Mouse (Mus musculus) common myeloid progenitor, adult 5-6 weeks (primary cell): ENCODE measurements around the gene Fam72a. TPM values are rescaled to one million over a fixed set of nuclear protein-coding genes. Genes with fewer than 3 reads are reported as not detected.
A peak's percentile ranks its signal among the peaks of the same experiment; 100 is the strongest.

Experiments
- ATAC-seq: replicated peaks from 2 replicates; pipeline ENCODE4 v1.8.0; 2016; ENCODE audit warnings: low read depth, mild to moderate bottlenecking, moderate TSS enrichment, inconsistent platforms; ENCODE audit not compliant: poor library complexity, severe bottlenecking
- total RNA-seq: library from RNA; stranded (forward); fragments of 200-1000, 187-1606 nt; gene quantifications from 2 replicates; pipeline ENCODE4 v1.2.3, GENCODE M21; 2017

The Fam72a gene
- total RNA-seq, 1 experiment from 2014 or later, result 5.8 TPM

DNA sequence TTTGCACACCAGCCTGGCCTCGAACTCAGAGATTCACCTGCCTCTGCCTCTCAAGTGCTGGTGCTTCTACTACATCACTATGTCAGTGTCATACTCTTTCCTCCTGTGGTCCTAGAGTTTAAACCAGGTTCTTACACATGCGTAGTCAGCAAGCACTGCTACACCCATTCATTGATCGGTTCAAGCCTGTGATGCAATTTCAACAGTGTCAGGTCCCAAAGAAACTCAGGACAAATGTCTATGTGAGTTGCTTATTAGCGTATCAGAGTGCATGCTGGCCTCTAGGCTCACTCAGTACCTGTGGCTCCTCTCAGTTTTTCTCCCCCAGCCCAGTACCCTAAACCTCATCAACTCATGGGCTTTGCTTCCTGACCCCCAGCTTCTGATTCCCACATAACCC lies 42.7 kb downstream of the Fam72a start:
- no peak for ATAC-seq

GRCm38 (mm10) chr1:131573721-131574120 lies 46.0 kb downstream of the Fam72a start:
- ATAC-seq, result peak; percentile 72; the same call in 1 of the 2 replicates

DNA sequence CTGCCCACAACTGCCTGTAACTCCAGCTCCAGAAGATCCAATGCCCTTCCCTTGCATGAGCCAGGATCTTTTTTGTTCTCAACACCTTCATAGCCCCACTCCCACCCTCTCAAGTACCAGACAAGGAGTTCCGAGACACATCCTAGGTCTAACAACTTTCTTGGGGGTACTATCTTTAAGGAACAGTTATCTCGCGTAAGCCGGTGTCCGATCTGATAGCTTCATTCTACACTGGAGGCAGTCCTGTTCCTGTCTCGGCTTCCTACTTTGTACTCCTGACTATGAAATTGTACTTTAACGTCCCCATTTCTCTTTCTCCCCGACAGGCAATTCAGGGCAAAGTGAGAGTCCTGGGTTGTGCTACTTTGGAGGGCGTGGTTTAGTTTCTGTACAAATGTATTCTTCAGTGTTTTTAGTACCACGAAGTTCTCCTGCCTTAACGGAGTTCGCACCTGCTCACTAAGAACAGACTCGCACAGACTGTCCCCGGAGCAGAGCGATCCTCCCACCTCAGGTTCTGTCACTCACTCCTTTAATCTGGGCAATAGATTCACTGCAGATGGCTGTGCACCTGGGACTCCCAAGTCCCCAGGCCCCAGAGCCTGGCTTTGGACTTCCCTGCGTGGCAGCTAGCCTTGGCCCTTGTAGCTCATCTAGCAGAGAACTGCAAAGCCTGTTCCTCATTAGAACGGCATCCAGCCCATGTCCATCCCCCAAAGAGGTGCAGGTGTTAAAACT lies 51.4 kb downstream of the Fam72a start:
- no peak for ATAC-seq

DNA sequence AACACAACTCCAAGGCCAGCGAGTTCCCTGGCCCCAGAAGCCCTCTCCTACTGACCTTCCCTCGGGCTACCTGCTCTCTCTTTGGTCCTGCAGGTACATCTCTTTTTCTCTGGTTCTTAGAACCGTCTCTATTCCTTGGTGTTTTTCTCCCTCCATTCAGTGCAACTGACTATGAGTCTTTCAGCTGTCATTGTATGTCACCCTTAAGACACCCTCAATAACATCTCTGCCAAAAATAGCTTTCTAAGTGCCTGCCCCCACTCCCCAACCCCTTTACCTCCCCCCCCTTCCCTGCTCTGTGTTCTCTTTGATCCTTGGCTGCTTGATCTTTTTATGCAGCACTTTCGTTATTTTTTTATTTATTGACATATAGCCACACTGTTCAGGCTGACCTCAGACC lies 52.7 kb downstream of the Fam72a start:
- ATAC-seq, result no peak

DNA sequence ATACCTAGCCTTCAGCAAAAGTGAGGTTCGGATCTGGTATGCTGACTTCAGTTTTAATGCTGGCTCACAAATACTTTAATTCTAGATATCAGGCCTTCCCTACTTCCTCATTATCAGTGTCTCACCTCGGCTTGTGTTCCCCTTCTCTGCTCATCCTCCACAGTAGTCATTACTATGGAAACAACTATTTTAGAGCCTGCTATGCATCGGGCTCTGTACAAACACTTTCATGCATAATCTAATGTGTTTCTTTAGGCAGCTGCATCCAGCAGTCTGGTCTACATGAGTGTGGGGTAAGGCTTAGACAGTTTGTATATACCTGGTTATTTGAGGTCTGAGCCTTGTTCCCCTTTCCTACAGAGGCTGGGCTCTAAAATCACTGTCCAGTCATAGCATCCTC lies 55.9 kb downstream of the Fam72a start:
- ATAC-seq, result no peak

- no peak for ATAC-seq
Observed at GRCm38 (mm10) chr1:131586836-131587235, 59.1 kb downstream of the Fam72a start.

Other genes with a start within 250 kb of the Fam72a start
- 7.2 and 7.3 TPM in 2 replicates for gene Ikbke, start 248.3 kb upstream of the Fam72a start, total RNA-seq
- gene Srgap2, start 551 bp upstream of the Fam72a start, total RNA-seq, result 11.4 and 14.6 TPM in 2 replicates
- not detected in 2 replicates for gene Avpr1b, start 71.3 kb downstream of the Fam72a start, total RNA-seq
- gene Ctse, start 110.4 kb downstream of the Fam72a start, total RNA-seq, result 56.9 and 66.7 TPM in 2 replicates
- 10.5 and 11.4 TPM in 2 replicates for gene Rab7b, start 160.8 kb downstream of the Fam72a start, total RNA-seq
- gene Slc26a9, start 216.1 kb downstream of the Fam72a start, total RNA-seq, result not detected in 2 replicates